Mouse (Mus musculus) cortical plate, adult 2 months (tissue): ENCODE measurements around the gene Fem1b.

Source experiments
- CTCF ChIP-seq: fragments of 200-500 bp; IDR thresholded peaks from 2 replicates; pipeline ENCODE4 v1.5.1; 2011; ENCODE audit warnings: mild to moderate bottlenecking, control low read depth, low read length; ENCODE audit not compliant: insufficient read depth; ENCODE audit errors: extremely low read depth
- POLR2A ChIP-seq: fragments of 200-500 bp; IDR thresholded peaks from 2 replicates; pipeline ENCODE4 v1.6.1; 2011; ENCODE audit warnings: mild to moderate bottlenecking, low read length, control low read depth; ENCODE audit not compliant: insufficient read depth; ENCODE audit errors: extremely low read depth

GRCm38 (mm10) chr9:62821811-62822210 lies 10.1 kb upstream of the Fem1b start:
- TF ChIP-seq CTCF (no peak), POLR2A (no peak)
